Mouse (Mus musculus): ENCODE data around the gene 4933411K16Rik.

Gene 4933411K16Rik

GRCm38 (mm10) chr19:42051948-42052347, at the start of gene 4933411K16Rik:
Gene 4933411K16Rik, plus strand, starts transcription at chr19:42052248.
- in situ Hi-C loops (cut with MboI, MseI) = no loop called here

GRCm38 (mm10) chr19:42004258-42004657, 47.8 kb upstream of the 4933411K16Rik start:
- in situ Hi-C loops (cut with MboI, MseI) = no loop called here

- in situ Hi-C loops (cut with MboI, MseI) = no loop called here
These were observed 46.4 kb upstream of the 4933411K16Rik start for GRCm38 (mm10) chr19:42005616-42006015.

GRCm38 (mm10) chr19:42006568-42006967, 45.5 kb upstream of the 4933411K16Rik start:
- in situ Hi-C loops (cut with MboI, MseI) = no loop called here

GRCm38 (mm10) chr19:42008586-42008985, 43.5 kb upstream of the 4933411K16Rik start:
- in situ Hi-C loops (cut with MboI, MseI) = no loop called here

GRCm38 (mm10) chr19:42009067-42009466, 43.0 kb upstream of the 4933411K16Rik start:
- in situ Hi-C loops (cut with MboI, MseI) = no loop called here

- in situ Hi-C loops (cut with MboI, MseI) = no loop called here
These were observed 41.6 kb upstream of the 4933411K16Rik start for GRCm38 (mm10) chr19:42010436-42010835.

GRCm38 (mm10) chr19:42011123-42011522, 40.9 kb upstream of the 4933411K16Rik start:
- in situ Hi-C loops (cut with MboI, MseI) = no loop called here

GRCm38 (mm10) chr19:42014231-42014825, 37.7 kb upstream of the 4933411K16Rik start:
- in situ Hi-C loops (cut with MboI, MseI) = no loop called here

GRCm38 (mm10) chr19:42015001-42015400, 37.0 kb upstream of the 4933411K16Rik start:
- in situ Hi-C loops (cut with MboI, MseI) = loop anchor here in 1 of 2 experiments (5.0 kb wide), 1 partner anchor 33 kb away; the partner anchor contains the start of genes Mms19 and Ubtd1

GRCm38 (mm10) chr19:42016251-42016650, 35.8 kb upstream of the 4933411K16Rik start:
- in situ Hi-C loops (cut with MboI, MseI) = loop anchor here in 1 of 2 experiments (5.0 kb wide), 1 partner anchor 34 kb away; the partner anchor contains the start of genes Mms19 and Ubtd1

GRCm38 (mm10) chr19:42016840-42017239, 35.2 kb upstream of the 4933411K16Rik start:
- in situ Hi-C loops (cut with MboI, MseI) = loop anchor here in 1 of 2 experiments (5.0 kb wide), 1 partner anchor 35 kb away; the partner anchor contains the start of genes Mms19 and Ubtd1

GRCm38 (mm10) chr19:42017399-42018247, 34.4 kb upstream of the 4933411K16Rik start:
- in situ Hi-C loops (cut with MboI, MseI) = loop anchor here in 1 of 2 experiments (5.0 kb wide), 1 partner anchor 35 kb away; the partner anchor contains the start of genes Mms19 and Ubtd1

- in situ Hi-C loops (cut with MboI, MseI) = loop anchor here in 1 of 2 experiments (5.0 kb wide), 1 partner anchor 37 kb away; the partner anchor contains the start of genes Mms19 and Ubtd1
These were observed 33.0 kb upstream of the 4933411K16Rik start for GRCm38 (mm10) chr19:42019011-42019522.

GRCm38 (mm10) chr19:42021681-42022541, 30.1 kb upstream of the 4933411K16Rik start:
- in situ Hi-C loops (cut with MboI, MseI) = no loop called here

- in situ Hi-C loops (cut with MboI, MseI) = no loop called here
These were observed 29.6 kb upstream of the 4933411K16Rik start for GRCm38 (mm10) chr19:42022542-42022848.

- in situ Hi-C loops (cut with MboI, MseI) = loop anchor here in 1 of 2 experiments (5.0 kb wide), 1 partner anchor 39 kb away; no protein-coding TSS in a partner anchor
These were observed 25.9 kb upstream of the 4933411K16Rik start for GRCm38 (mm10) chr19:42026158-42026557.

- in situ Hi-C loops (cut with MboI, MseI) = loop anchor here (5.0 to 10.0 kb wide), 2 partner anchors 79 to 134 kb away; partner anchors contain the start of gene Zfyve27 (in 1 of the 2)
These were observed 20.9 kb upstream of the 4933411K16Rik start for GRCm38 (mm10) chr19:42031112-42031511.

GRCm38 (mm10) chr19:42033611-42034010, 18.4 kb upstream of the 4933411K16Rik start:
- in situ Hi-C loops (cut with MboI, MseI) = loop anchor here (5.0 to 10.0 kb wide), 2 partner anchors 81 to 131 kb away; partner anchors contain the start of gene Zfyve27 (in 1 of the 2)

- in situ Hi-C loops (cut with MboI, MseI) = loop anchor here (5.0 to 10.0 kb wide), 2 partner anchors 82 to 131 kb away; partner anchors contain the start of gene Zfyve27 (in 1 of the 2)
These were observed 17.8 kb upstream of the 4933411K16Rik start for GRCm38 (mm10) chr19:42034146-42034775.

Measured in T-helper 17 cell (primary cell).